Mouse (Mus musculus) CH12.LX (cell line): ENCODE data around the gene Grin3b.

Experiments used
- BHLHE40 ChIP-seq: IDR thresholded peaks from 2 replicates; pipeline ENCODE4 v1.6.1; 2011; ENCODE audit warnings: mild to moderate bottlenecking, low read depth, low read length, improper control_type of control experiment
- CHD1 ChIP-seq: IDR thresholded peaks from 2 replicates; pipeline ENCODE4 v1.6.1; 2012; ENCODE audit warnings: low read depth, low read length, improper control_type of control experiment, inconsistent platforms
- CTCF ChIP-seq, 2 experiments: IDR thresholded peaks in 1 of 2; conservative IDR thresholded peaks in 1 of 2; 2 replicates each; pipeline ENCODE4 v1.5.1; 2011 to 2012; ENCODE audit warnings: low read depth in 2 of 2, low read length in 2 of 2, improper control_type of control experiment in 1 of 2, inconsistent platforms in 1 of 2, mild to moderate bottlenecking in 1 of 2, moderate library complexity in 1 of 2
- EP300 ChIP-seq: IDR thresholded peaks from 2 replicates; pipeline ENCODE4 v1.6.1; 2011; ENCODE audit warnings: low read length, improper control_type of control experiment
- MAFK ChIP-seq: IDR thresholded peaks from 2 replicates; pipeline ENCODE4 v1.6.1; 2011; ENCODE audit warnings: low read length, improper control_type of control experiment; ENCODE audit not compliant: insufficient replicate concordance
- MEF2A ChIP-seq: IDR thresholded peaks from 2 replicates; pipeline ENCODE4 v1.6.1; 2014; ENCODE audit warnings: low read depth, mild to moderate bottlenecking, inconsistent platforms, low read length, improper control_type of control experiment, borderline replicate concordance
- MYC ChIP-seq: IDR thresholded peaks from 2 replicates; pipeline ENCODE4 v1.6.1; 2011; ENCODE audit warnings: low read depth, mild to moderate bottlenecking, improper control_type of control experiment, low read length
- NRF1 ChIP-seq: IDR thresholded peaks from 2 replicates; pipeline ENCODE4 v1.6.1; 2014; ENCODE audit warnings: low read depth, mild to moderate bottlenecking, inconsistent platforms, low read length, improper control_type of control experiment, moderate library complexity
- POLR2A ChIP-seq: IDR thresholded peaks from 2 replicates; pipeline ENCODE4 v1.6.1; 2011; ENCODE audit warnings: low read depth, mild to moderate bottlenecking, improper control_type of control experiment, low read length
- SIN3A ChIP-seq: IDR thresholded peaks from 2 replicates; pipeline ENCODE4 v1.6.1; 2012; ENCODE audit warnings: low read length, improper control_type of control experiment, inconsistent platforms
- ZC3H11A ChIP-seq: IDR thresholded peaks from 2 replicates; pipeline ENCODE4 v1.6.1; 2012; ENCODE audit warnings: low read depth, mild to moderate bottlenecking, inconsistent platforms, low read length, improper control_type of control experiment
- ZMIZ1 ChIP-seq: IDR thresholded peaks from 2 replicates; pipeline ENCODE4 v1.6.1; 2012; ENCODE audit warnings: low read depth, mild to moderate bottlenecking, inconsistent platforms, low read length, improper control_type of control experiment

DNA sequence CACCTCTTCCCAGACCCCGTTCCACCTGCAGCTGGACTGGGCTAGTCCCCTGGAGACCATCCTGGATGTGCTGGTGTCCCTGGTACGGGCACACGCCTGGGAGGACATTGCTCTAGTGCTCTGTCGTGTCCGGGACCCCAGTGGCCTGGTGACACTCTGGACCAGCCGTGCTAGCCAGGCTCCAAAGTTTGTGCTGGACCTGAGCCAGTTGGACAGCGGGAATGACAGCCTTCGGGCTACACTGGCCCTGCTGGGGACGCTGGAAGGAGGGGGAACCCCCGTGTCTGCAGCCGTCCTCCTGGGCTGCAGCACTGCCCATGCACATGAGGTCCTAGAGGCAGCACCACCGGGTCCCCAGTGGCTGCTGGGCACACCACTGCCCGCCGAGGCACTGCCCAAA is 2.3 kb downstream of the Grin3b start:
- TF ChIP-seq CTCF (conservative IDR thresholded peaks at IDR 0.05 in 1 of 2, IDR thresholded peaks at IDR 0.05 in 1 of 2; ENCODE audit: low read depth in 2 of 2, low read length in 2 of 2) (no peak), CHD1 (no peak), EP300 (no peak), ZMIZ1 (no peak), NRF1 (no peak), ZC3H11A (no peak), MEF2A (no peak), BHLHE40 (no peak), POLR2A (no peak), MAFK (no peak), SIN3A (no peak), MYC (no peak)
